Mouse (Mus musculus) thymus, postnatal 14 days (tissue): ENCODE data around the gene Nt5dc3.
A peak's percentile ranks its signal among the peaks of the same experiment; 100 is the strongest.

Experiments used
- DNase-seq: peaks from one replicate; pipeline ENCODE4 v3.0.0; 2021

Gene Nt5dc3

DNA sequence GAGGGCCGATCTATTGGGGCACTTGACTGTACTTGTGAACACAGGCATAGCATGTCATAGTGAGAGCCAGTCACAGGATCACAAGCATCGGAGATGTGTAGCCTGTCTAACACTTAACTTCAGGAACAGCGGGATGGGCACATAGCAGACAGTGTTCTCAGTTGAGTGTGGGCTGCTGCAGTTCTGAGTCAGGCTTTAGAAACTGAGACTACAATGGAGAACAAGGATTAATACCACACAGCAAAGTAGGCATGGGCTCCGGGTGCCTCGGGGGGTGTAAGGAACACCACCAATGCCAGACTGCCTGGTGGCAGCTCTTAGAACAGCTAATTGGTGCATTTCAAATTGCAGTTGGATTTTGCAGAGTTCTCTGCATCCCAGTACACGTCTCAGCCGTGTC lies 42.2 kb downstream of the Nt5dc3 start:
- DNase-seq = no peak

DNA sequence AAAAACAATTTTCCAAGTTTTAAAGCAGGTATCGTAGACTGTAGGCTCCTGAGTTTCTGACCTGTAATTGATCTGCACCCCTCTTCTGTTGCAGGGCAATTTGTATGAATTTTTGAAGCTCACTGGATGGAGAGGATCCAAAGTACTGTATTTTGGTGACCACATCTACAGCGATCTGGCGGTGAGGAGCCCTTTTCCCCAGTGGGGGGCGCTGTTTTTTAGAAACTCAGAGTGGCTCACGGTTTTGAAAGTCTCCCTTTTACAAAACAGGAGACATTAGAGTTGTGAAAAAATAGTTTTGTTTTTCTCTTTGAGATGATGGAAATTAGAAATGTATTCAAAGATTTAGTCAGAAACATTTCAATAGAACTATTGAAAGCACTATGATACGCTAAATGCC lies 45.3 kb downstream of the Nt5dc3 start:
- no peak for DNase-seq

DNA sequence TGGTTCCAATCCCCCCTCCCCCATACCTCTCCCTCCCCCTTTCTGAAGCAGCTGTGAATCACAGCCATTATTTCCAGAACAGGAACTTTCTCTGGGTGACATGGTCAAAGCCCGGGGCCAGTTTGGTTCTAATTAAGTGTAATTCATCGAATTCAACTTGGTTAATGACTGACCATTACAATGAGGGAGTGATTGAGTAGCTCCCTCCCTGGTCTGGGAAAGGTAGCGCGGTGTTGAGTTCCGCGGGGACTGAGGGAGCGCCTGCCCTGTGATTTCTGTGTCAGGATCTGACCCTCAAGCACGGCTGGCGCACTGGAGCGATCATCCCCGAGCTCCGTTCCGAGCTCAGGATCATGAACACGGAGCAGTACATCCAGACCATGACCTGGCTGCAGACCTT lies 46.1 kb downstream of the Nt5dc3 start:
- DNase-seq = no peak

DNA sequence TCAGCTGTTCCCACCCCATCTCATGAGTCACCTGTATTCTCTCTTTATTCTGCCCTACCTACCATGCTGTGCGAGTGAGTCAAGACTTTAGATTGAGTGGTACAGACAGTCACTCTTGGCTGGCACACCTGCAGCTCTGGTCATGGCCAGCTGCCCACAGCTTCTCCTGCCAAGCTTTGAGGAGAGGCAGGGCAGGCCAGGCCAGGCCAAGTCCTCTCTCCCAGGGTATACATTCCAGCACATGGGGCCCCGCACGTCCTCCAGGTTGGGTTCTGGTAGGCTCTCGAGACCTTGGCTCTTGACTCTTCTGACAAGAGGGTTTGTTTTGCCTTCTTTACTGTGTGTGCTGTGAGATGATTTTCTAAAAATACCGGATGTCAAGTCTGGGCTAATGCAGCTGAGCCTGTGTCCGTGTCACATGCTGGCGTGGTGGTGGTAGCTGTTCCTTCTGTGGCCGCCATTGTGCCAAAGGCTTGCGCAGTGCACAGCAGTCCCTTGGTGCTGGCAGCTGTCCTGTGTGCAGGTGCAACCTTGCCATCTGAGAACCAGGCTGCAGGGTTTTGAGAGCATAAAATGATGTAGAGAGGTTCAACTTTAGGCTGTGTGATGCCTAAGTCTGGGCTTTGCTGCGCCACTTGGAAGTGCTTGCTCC lies 47.2 kb downstream of the Nt5dc3 start:
- no peak for DNase-seq

DNA sequence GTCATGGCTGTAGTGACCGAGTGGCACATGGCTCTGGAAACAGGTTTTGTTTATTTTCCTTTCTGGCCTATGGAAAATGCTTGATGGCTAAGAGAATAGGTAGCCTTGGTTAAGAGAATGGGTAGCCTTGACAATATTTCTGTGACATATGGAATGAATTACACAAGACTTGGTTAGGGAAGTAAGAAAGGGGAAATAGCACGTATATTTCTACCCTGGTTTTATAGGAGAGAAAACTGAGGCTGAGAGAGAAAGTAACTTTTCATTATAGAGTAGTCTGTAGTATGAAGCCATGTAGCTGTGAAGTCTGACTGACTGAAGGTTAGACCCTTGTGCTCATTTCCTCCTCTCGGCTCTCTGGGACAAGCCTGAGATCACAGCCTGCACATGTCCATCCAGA lies 48.1 kb downstream of the Nt5dc3 start:
- DNase-seq = no peak

DNA sequence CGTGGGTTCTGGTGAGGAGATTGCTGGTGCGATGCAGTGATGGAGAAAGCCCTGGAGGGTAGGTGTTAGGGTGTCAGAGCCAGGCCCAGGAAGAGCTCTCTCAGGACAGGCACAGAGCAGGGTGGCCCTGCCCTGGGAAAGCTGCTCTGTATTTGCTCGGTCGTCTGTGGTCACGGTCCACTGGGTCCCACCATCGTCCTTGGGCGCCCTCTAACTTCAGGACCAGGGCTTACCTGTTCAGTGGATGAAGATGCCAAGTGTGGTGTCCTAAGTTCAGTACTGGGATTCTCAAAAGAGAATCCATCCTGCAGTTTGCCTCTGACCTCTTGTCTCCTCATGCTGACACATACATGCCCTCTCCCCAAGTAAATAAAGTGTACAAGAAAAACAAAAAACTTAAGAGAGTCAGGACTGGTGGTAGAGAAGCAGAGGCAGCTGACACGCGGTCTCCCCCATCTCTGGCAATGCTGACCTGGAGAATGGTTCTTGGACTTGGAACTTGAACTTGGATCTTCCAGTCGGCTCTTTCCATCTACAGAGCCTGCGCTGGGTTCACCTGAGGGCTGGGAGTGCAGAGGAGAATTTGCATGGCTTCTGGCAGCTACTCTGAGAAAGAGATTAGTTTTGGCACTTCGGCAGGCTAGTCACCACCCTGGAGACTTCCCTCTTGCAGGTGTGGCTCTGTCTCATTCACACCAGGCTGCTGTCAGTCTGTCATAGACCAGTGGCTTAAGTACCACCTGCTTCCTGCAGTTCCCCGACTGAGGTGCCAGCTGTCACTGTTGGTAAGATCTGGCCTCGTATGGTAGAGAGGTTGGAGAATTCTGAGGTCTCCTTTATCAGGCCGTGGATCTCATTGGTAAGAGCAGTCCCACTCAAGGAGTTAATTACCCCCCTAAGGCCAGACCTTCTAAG lies 49.7 kb downstream of the Nt5dc3 start:
- peak; percentile 25 for DNase-seq

DNA sequence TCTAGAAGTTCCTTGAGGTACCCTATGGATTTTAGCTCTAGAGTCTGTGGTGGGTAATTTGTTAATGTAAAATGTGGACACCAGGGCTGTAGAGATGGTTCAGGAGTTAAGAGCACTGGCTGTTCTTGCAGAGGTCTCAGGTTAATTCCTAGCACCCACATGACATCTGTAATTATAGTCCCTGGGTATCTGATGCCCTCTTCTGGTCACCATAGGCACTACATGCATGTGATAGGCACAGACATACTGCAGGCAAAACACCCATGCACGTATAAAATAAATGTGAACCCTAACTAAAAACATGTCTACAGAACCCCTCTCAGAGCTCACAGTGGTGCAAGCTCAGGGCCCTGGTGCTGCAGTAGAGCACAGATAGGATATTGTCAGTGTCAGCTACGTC lies 50.7 kb downstream of the Nt5dc3 start:
- DNase-seq = no peak

DNA sequence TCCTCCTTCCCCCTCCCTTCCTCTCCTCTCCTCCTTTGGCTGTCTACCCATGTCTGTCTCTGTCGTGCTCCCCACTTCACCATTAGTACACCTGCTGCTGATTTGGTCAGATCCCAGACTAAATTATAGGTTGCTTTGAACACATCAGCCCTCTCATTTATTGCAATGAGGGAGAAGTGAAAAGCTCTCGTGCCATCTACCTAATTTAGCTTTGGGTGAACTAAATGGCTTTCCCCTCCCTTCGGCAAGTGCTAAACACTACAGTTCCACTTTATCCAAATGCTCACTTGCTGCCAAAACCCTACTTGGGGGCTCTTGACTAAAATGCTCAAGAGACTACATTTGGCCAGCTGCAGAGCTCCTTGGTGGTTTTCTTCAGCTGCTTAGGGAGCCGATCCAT lies 58.0 kb downstream of the Nt5dc3 start:
- DNase-seq = no peak

DNA sequence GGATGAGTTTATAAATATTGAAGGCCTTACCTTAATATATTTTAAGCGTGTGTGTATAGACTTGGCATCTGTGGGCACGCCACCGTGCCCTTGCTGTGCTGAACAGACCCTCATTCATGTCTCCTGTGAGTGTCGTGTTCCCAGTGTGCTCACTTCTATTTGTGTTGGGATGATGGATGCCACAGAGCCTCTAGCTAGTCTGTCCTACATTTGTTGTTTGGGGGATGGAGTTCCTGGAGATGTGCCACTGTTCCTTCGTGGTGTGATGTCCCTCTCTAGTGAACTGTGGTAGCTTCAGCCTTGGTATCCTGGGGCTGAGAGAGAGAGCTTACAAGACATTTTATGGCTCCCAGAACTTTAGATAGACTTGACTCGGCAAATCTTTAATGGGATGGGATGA lies 60.0 kb downstream of the Nt5dc3 start:
- no peak for DNase-seq

DNA sequence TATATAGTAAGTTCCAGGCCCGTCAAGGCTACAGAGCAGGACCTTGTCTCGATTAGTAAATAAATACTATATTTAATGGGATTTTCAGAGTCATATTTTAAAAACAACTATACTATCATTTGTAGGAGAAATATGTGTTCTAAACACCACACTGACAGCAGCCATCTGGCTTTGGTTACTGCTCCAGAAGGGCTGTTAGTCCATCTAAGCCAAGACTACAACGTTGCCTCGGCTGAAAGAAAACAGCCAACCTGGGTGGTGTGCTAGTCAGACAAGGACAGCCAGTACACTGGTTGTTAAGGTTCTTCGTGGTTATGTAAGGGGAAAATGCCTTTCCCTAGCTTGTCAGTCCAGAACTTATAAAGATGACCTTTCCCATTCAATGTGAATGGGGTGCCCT lies 63.9 kb downstream of the Nt5dc3 start:
- no peak for DNase-seq

DNA sequence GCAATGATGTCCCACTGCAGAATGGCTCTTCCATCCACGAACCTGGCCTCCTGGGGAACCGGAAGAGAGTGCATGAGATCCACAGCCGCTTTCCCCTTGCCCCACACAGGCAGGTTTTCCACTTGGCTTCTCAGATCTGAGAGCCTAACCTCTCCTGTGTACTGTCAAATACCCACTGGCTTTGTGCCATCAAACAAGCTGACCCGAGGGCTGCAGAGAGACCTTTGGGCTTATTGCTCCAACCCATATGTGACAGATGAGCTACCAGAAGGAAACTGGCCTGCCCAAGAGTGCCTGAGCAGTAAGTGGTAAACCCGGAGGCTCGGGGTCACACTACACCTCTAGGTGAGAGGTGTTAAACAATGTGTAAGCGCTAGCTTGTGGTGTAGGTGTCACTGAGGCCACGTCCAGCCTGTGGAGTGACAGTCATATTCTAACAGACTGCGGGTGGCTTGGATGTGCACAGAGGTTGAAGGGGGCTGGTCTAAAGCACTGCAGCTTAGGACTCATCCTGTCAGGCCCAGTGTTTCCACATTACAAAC lies 68.2 kb downstream of the Nt5dc3 start:
- no peak for DNase-seq

DNA sequence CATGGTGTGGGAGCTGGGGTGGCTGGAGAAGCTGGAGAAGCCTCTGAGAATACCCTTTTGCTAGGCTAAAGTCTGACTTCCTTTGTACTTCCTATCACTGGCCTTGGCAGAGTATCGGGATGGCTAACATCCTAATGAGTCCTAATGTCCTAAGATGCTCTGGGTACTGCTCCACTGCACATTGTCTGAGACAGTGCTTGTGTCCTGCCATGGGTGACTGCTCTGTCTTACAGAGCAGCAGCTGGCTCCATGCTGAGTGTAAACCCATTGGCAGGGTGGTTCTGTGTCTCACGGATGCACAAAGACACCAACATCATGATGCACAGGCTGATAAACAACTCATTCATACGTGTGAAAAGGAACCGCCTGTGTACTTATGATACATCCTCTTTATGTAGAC lies 70.3 kb downstream of the Nt5dc3 start:
- no peak for DNase-seq

DNA sequence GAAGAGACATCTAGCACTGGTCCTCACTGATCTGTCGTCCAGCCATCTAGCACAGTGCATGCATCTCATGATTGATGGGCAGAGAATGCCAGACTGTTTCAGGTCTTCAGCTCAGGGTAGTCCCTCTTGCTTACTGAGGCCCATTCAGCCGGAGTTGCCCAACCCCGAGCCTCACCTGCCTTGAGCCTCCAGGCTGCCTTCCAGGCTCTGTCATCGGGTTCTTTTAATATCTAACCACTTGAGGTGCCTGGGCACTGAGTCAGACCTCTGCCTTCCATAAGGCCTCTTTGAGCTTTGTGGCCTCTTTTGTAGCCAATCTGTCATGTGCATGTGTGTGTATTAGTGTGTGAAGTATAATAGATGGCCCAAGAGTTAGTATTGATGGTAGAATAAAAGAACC lies 70.7 kb downstream of the Nt5dc3 start:
- DNase-seq = no peak

DNA sequence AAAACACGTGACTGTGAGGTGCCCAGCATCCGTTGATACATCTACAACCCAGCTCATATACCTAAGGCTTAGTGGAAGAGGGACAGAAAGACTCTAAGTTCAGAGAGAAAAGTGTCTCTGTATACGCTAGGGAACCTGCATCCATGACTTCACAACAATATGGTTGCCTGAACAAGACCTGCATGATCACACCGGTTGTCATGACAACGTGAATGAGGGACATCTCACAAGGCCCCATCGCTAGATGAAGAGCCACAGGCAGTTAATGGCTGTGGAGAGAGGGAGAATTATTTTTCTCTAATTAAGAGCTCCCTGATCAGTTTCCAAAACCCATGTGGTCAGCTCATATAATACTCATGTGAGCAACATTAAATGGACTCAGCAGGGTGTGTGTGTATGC lies 73.4 kb downstream of the Nt5dc3 start:
- no peak for DNase-seq

DNA sequence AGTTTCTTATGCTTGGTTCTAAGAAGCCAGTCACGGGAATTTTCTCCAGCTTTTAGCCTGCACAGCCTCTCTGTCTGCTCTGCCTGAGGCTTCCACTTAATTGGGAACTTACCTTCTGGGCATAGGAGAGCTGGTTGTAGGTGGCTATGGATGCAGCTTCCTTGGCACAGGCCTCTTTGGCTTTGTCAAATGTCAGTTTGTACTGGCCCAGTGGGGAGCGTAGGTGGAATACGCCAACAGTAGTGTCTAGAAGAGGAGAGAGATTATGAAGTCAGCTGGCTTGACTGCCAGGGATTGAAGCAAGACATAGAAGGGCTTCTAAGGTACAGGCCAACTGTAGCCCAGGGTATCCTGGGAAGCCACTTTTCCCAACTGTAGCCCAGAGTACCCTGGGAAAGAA lies 74.6 kb downstream of the Nt5dc3 start:
- DNase-seq = no peak

DNA sequence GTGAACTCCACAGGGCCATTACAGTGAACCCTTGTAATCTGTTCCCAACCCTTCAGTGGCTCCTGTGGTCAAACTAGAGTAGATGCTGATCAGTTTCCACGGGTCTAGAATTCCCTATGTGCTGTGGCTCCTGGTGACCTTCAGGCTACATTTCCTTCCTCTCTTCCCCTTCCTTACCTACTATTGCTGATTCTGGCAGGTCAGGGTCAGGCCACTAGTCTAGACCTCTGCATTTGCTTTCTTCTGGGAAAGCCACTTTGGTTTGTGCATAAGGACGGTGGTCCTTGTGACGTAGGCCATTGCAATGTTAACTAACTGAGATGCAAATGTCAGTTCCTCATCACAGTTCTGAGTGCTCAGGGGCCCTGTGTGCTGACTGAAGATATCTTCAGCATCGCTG lies 81.6 kb downstream of the Nt5dc3 start:
- DNase-seq = no peak

DNA sequence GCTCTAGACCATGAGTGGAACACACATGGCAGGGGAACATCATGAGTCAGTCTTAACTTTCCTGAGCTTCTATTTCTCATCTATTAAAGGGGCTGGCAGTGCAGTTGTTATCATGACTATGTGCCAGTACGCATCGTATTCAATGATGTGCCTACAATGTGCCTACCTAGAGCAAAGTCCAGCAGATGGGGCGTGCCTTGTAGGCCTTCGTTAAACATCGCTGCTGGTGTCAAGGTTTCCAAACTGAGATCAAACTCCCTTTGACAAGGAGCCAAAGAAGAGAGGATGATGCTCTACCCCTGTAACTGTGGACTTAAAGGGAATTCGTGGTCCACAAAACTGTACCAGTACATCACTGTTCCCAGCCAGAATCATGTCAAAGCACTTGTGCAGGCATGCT lies 83.7 kb downstream of the Nt5dc3 start:
- DNase-seq = no peak

DNA sequence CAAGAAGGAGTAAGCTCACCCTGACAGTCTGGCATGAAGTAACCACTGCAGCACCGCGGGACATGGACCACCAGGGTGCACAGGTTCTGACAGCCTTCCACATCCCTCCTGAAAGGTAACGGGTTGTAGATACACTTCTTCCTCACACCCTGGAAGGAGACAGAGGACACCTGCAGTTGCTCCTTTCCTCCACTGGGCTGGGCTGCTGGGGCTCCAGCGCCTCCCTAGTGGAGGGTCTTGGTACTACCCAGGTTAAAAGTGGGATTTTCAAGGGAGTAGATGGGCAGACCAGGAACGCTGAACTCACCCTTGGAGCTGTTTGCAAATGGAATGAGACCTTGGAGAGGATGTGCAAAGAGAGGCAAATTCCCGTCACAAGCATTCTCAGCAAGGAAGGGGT lies 84.6 kb downstream of the Nt5dc3 start:
- DNase-seq = no peak

DNA sequence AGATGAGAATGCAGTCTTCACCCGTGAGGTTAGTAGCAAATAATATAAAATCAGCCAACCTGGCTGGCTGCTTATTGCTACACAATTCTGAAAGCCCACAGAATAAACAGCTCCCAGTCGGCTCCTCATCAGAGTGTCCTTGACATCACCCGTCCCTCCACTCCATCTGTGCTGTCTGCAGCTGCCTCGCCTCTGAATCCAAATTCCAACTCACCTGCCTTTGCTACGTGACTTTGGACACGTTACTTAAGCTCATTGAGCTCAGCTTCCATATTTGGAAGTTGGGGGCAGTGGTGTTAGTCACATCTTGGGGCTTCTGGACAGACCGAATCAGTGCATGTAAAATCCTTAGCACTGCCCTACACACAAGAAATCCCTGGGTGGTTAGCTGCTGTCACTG lies 93.3 kb downstream of the Nt5dc3 start:
- DNase-seq = no peak

DNA sequence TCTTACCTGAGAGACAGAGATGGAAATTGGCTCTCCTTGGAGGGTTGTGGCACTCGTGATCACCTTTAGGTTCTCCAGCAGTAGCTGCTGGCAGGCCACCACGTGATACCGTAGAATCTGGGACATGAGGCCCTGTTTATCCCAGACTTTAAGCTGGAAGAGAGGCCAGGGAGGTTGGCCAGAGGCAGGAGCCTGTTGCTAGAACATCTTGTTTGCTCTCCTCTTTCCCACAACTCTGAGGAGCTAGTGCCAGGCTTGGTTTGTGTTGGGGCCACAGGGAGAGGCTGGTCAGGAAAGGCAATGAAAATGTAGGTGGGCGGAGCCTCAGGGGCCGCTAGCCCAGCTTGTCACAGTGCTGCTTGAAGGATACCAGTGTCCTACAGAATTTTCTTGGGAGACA lies 93.8 kb downstream of the Nt5dc3 start:
- DNase-seq = no peak

DNA sequence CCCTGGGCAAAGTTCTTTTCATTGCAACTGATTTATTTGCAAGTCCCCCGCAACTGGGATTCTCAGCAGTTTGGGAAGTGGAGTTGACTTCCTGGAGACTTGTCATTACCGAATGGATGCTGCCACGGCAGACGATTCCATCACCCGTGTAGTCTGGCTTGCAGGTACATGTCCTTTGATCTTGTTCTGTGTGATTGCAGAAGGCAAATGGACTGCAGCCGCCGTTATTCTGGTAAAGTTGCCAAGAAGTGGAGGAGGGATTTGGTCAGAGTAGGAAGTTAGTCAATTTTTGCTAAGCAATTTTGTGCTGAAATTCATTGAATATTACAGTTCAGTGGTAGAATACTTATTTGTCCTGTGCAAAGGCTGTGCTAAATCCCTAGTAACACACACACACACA lies 99.9 kb downstream of the Nt5dc3 start:
- no peak for DNase-seq

DNA sequence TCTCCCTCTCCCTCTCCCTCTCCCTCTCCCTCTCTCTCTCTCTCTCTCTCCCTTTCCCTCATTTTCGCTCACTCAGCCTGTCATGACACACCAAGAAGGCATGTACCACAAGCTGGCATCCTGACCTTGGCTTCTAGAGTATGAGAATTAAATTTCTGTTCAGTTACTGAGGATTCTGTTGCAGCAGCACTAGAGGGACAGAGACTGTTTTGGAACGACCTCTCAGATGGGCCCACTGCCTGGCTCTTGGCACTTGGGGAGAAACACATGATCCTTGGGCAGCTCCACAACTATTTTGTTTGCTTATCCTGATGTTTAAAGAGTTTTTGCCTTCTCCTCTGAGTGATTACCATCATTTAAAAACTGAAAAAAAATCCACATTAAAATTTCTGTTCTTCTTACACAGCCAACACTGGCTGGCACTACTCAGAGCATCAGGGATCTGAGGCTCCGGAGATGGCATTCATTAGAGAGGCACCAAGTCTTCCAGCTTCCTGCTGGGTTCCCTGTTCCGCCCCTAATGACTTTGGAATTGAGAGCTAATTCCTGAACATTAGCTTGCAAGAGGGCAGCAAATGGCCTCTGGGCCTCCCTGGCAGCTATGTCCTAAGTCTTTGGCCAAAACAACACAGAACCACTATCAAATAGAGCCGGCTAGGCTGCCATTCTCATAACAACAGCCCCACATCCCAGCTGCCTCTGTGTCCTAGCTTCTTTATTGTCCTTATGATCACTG lies 101.4 kb downstream of the Nt5dc3 start:
- DNase-seq = no peak

DNA sequence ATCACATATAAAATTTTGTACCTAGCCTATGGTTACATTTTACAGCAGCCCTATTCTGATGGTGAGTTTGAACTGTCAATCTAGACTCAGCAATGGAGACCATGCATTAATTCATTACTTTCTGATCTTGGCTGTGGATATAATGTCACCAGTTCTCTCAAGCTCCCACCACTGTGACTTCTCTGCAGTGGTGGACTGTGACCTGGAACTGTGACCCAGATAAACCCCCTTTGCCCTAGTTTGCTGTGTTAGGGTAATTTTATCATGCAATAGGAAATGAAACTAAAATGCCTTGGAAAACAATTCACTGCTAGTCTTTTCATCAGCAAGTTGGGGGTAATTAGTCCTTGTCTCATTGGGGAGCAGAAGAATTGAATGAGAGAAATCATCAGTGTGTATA lies 102.6 kb downstream of the Nt5dc3 start:
- no peak for DNase-seq

DNA sequence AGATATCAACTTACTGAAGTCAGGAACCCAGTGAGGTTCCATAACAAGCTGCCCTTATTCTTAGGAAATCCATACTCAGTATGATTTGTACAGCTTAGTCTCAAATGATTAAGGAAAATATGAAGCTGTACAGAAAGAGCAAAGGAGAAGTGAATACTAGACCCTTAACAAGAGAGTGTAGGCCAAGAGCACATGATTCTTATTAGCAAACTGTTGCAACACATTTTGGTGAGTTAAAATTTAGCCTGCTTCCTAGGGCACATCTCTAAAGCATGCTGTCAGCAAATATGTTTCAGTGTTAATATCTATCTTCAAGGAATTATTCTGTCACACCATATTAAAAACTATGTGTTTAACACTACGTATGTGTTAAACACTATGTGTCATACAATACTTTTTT lies 107.6 kb downstream of the Nt5dc3 start:
- DNase-seq = no peak
